Mouse (Mus musculus) heart, postnatal 25 days (tissue): Measurements from ENCODE around the gene Zbtb8os. TPM values are rescaled to one million over a fixed set of nuclear protein-coding genes. Genes with fewer than 3 reads are reported as not detected.

ENCODE experiments used
- DNase-seq: peaks from one replicate; pipeline ENCODE4 v3.0.0; 2022; ENCODE audit warnings: low spot score
- intact Hi-C: fragments of 180-260 bp; cut with DNase I; formaldehyde crosslinking; loops from one replicate; pipeline ENCODE4 v1.15.1; 2025
- total RNA-seq, 2 experiments: library from RNA; stranded (reverse); gene quantifications; 2 replicates each; pipeline ENCODE4 v1.2.3; 2021

The Zbtb8os gene
- total RNA-seq, 2 experiments from 2014 or later: 18.6 to 22.7 TPM

DNA sequence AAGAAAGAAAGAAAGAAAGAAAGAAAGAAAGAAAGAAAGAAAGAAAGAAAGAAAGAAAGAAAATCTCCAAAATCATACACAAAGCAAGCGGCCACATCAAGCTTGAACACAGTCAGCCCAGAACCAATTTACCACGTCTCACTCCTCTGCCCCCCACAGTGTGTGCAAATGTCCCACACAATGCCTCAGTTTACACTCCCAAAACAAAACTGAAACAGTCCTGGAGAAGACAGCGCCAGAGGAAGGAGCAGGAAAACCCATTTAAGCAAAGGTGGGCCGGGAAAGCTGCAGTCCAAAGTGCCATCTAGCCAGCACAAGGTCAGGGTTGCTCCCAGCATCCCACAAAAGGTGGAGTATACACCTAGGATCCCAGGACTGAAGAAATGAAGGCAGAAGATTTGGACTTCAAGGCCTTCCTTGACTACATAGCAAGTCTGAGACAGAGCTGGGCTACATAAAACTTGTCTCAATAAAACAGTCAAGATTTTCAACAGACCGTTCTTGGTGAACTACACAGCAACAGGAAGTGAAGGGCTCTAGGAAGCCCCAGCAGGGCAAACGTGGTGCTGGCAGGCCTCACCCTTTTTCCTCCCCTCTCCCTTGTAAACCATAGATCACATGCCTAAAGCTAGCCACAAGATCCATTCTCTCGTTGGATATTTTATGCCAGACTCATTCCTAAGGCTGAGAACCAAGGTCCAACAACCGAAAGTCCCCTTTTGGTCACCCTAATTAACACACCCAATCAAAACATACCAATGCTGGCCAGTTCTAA is 37.9 kb downstream of the Zbtb8os start:
- intact Hi-C loops: no loop called here
- DNase-seq: no peak

- DNase-seq: no peak
- intact Hi-C loops: no loop called here
Observed at GRCm38 (mm10) chr4:129374219-129374755, 38.8 kb downstream of the Zbtb8os start.

DNA sequence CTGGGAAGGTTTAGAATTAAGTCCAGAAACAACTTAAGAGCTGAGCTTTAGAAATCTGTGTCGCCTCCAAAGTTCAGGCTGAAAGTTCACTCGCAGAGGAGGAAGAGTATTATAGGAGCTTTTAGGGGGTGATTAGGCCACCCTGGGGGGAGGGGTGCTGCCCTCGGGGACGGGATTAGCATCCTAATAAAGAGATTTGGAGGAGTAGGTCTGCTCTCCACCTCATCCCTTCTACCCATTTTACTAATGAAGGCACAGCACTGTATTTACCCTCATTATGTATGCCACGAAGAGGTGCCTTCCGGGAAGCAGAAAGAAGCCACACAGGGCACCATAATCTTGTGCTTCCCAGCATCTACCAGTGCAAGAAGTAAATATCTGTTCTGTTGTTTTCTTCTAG is 39.5 kb downstream of the Zbtb8os start:
- intact Hi-C loops: no loop called here
- no peak for DNase-seq

DNA sequence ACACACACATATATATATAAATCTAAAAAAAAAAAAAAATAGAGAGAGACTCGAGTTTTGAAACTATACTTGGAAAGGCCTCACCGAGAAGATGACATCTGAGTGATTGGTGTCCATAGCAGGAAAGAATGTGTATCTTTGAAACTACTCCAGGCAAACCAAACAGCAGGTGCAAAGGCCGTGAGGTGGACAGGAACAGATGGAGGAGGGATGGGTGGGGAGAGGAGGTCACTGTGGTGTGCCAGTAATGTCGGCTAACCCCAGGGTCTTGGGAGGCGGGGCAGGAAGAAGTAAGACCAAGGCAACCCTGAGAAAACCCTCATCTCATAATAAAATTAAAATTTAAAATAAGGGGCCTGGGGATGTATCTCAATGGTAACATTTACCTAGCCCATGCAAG is 40.3 kb downstream of the Zbtb8os start:
- intact Hi-C loops: no loop called here
- no peak for DNase-seq

DNA sequence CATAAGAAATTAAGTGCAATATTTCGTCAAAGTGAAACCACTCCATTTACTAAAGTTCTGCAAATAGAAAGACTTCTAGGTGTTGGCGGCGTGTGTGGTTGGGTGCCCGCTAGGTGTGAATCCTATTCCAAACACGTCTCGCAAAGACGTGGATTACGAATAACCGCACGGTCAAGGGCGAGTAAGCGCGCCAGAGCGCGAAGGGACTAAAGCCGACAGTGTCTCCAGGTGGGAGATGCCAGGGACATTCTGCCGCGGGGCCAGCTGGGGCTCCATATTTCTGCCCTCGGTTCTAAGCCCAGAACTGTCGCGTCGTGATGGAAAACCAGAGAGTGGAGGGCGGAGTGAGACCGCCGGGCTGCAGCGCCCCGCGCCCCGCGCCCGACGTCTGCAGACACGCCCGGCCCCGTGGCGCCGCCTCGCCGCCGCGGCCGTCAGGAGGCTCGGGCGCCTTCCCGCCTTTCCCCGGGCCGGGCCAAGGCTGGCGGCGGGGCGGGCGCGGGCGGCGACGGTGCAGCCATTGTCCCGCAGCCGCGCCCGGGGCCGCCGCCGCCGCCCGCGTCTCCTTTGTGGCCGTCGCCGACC is 41.6 kb downstream of the Zbtb8os start:
- peak; percentile 20 for DNase-seq
- intact Hi-C loops: no loop called here

GRCm38 (mm10) chr4:129377601-129378390 is 42.3 kb downstream of the Zbtb8os start, which contains the start of gene Zbtb8a:
TSS of gene Zbtb8a (minus strand) at chr4:129378116.
- intact Hi-C loops: no loop called here

DNA sequence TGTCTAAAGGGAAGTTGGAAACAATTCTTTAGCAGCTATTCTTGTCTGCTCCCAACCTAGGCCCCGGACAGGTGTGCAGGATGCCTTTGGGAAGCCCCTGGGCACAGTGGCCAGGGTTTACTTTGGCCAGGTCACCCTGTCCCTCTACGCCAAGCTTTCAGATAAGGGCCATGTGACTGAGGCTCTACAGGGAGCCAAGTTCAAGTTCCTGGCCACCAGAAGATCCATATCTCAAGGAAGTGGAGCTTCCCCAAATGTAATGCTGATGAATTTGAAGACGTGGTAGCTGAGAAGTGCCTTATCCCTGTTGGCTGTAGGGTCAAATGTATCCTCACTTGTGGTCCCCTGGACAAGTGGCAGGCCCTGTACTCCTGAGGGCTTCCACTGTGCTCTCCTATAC is 44.3 kb downstream of the Zbtb8os start:
- no peak for DNase-seq
- intact Hi-C loops: no loop called here

More at GRCm38 (mm10) chr4:129377601-129378390, 42.3 kb downstream of the Zbtb8os start, which contains the start of gene Zbtb8a:
- DNase-seq: no peak

DNA sequence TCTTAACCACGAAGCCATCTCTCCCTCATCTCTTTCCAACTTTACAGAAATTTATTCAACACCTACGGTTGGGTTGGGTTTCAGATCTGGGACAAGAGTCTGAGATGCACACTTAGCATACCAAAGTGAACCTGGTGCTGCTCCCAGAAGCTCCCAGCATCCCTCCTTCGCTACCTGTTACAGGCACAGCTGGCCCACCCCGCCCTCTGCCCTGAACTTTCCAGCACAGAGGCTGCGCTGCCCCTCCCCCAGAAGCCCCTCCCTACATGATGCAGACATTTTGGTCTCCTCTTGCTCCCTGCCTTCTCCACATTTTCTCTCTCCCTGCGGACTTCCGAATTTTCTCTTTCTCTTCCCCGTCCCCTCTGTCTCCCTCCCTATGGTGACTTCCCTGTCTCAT is 45.7 kb downstream of the Zbtb8os start:
- DNase-seq: no peak
- intact Hi-C loops: no loop called here

GRCm38 (mm10) chr4:129382029-129382428 is 46.5 kb downstream of the Zbtb8os start:
- intact Hi-C loops: no loop called here
- DNase-seq: no peak

GRCm38 (mm10) chr4:129382488-129382887 is 47.0 kb downstream of the Zbtb8os start:
- no peak for DNase-seq

GRCm38 (mm10) chr4:129383586-129383985 is 48.1 kb downstream of the Zbtb8os start:
- DNase-seq: no peak
- intact Hi-C loops: no loop called here

More at GRCm38 (mm10) chr4:129382488-129382887, 47.0 kb downstream of the Zbtb8os start:
- intact Hi-C loops: no loop called here

DNA sequence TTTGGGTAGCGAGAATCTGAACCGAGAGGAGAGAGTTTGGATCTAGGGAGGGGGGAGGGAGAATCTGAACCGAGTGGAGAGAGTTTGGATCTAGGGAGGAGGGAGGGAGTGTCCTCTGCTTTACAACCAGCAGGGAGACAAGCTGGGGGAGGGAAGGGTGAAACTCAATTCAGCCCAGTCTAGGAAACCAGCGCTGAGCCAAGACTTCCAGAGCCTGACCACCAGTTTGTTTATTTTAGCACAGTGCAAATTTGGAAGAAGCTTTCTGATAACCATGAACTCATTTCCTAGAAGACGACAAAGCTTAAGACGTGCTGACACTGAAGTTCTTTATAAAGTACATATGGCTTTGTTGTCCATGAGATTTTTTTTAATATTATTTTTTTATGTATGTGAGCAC is 48.9 kb downstream of the Zbtb8os start:
- peak; percentile 21 for DNase-seq
- intact Hi-C loops: no loop called here

GRCm38 (mm10) chr4:129385685-129386084 is 50.2 kb downstream of the Zbtb8os start:
- no peak for DNase-seq
- intact Hi-C loops: no loop called here

GRCm38 (mm10) chr4:129386269-129386946 is 50.9 kb downstream of the Zbtb8os start:
- DNase-seq: no peak
- intact Hi-C loops: no loop called here

DNA sequence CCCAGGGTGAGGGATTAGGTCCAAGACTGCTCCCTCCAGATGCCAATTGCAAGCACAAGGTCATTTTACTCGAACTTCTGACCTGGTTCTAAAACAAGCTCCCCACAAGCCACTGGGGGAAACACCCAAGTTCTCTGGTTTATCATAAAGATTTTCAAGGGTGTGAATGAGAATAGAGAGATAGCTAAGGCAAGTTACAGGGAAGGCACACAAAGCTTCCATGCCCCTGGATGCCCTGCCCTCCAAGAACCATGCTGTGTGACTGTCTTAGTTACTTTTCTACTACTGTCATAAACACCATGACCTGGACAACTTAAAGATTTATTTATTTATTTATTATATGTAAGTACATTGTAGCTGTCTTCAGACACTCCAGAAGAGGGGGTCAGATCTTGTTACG is 51.5 kb downstream of the Zbtb8os start:
- intact Hi-C loops: no loop called here
- DNase-seq: no peak

DNA sequence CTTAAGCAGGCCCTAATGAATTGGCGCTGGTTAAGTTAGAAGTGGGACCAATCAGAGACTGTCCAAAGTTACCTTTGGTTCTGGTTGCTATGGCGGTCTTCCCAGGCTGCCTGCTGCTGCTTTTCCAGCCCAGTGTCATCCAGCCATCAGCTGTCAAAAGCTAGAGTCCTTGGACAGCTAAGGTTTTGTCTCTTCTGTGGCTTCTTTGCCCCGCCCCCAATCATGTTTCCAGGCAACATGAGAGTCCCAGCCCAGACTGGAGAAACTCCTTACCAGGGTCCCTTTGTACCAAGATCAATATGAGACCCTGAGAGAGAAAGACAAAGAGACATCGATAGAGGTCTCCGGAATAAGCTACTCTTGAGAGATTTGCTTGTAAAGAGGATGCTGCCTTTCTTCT is 52.9 kb downstream of the Zbtb8os start:
- no peak for DNase-seq
- intact Hi-C loops: no loop called here

GRCm38 (mm10) chr4:129390216-129390743 is 54.8 kb downstream of the Zbtb8os start:
- no peak for DNase-seq
- intact Hi-C loops: no loop called here

DNA sequence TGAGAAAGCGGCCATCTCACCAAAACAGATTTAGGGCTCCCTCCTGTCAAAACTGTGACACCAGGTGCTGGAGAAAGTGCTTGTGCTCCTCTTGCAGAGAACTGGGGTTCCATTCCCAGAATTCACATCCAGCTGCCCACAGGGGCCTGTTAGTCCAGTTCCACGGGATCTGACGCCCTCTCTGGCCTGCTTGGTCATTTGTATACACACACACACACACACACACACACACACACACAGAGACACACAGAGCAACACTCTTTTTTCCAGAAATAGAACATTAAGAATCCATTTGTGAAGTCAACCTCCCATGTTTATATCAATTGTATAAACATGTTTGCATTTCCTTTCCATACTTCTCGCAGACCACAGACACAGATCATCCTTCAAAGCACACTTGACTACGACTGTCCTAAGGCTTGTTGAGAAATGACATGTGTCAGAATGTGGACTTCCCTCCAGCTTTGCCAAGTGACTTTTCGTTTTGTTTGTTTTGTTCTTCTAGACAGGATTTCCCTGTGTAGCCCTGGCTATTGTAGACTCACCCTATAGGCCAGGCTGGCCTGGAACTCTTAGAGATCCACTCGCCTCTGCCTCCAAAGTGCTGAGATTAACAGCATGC is 55.6 kb downstream of the Zbtb8os start:
- no peak for DNase-seq
- intact Hi-C loops: no loop called here
